Mouse (Mus musculus) kidney, adult 2 months (tissue): ENCODE measurements around the gene Tbx1. TPM values are rescaled to one million over a fixed set of nuclear protein-coding genes. Genes with fewer than 3 reads are reported as not detected.

Experiments used
- DNase-seq: peaks from one replicate; pipeline ENCODE4 v3.0.0; 2021
- H3K27ac ChIP-seq: fragments of 200-500 bp; 2 replicates; pipeline ENCODE4 v1.5.1; 2012; ENCODE audit warnings: low read depth, low read length, control low read depth, inconsistent platforms; ENCODE audit not compliant: insufficient read depth
- H3K27me3 ChIP-seq: fragments of 200-500 bp; replicated peaks from 2 replicates; pipeline ENCODE4 v1.6.1; 2012; ENCODE audit warnings: mild to moderate bottlenecking, moderate library complexity, low read length, inconsistent platforms; ENCODE audit not compliant: control insufficient read depth, insufficient read depth
- H3K36me3 ChIP-seq: fragments of 200-500 bp; 2 replicates; pipeline ENCODE4 v1.6.1; 2012; ENCODE audit warnings: mild to moderate bottlenecking, moderate library complexity, low read length, inconsistent platforms; ENCODE audit not compliant: control insufficient read depth, insufficient read depth
- H3K4me1 ChIP-seq: fragments of 200-500 bp; 2 replicates; pipeline ENCODE4 v1.6.1; 2011; ENCODE audit warnings: low read length; ENCODE audit not compliant: control insufficient read depth, insufficient read depth
- H3K4me3 ChIP-seq: fragments of 200-500 bp; 2 replicates; pipeline ENCODE4 v1.5.1; 2011; ENCODE audit warnings: mild to moderate bottlenecking, low read depth, low read length, control low read depth; ENCODE audit not compliant: insufficient read depth
- CTCF ChIP-seq: fragments of 200-500 bp; conservative IDR thresholded peaks from 2 replicates; pipeline ENCODE4 v1.5.1; 2011; ENCODE audit warnings: low read depth, mild to moderate bottlenecking, control low read depth, low read length, moderate library complexity, mixed read lengths; ENCODE audit not compliant: insufficient read depth, insufficient read length
- POLR2A ChIP-seq: fragments of 200-500 bp; IDR thresholded peaks from one replicate; pipeline ENCODE4 v1.6.1; 2011; ENCODE audit warnings: low read depth, low read length, control low read depth
- WGBS: fragments of 180-500 bp; shearing (Covaris S2); methylation state at CpG from one replicate; pipeline ENCODE4 v1.1.7; 2018; 5-methylcytosine and 5-hydroxymethylcytosine counted together
- polyA plus RNA-seq: library from polyadenylated mRNA; depleted of rRNA; stranded (reverse); fragments of >200 nt; gene quantifications from 2 replicates; pipeline ENCODE4 v1.2.3, GENCODE M21; 2012

Tbx1 gene
- polyA plus RNA-seq, 1 experiment, result 1.7 TPM

DNA sequence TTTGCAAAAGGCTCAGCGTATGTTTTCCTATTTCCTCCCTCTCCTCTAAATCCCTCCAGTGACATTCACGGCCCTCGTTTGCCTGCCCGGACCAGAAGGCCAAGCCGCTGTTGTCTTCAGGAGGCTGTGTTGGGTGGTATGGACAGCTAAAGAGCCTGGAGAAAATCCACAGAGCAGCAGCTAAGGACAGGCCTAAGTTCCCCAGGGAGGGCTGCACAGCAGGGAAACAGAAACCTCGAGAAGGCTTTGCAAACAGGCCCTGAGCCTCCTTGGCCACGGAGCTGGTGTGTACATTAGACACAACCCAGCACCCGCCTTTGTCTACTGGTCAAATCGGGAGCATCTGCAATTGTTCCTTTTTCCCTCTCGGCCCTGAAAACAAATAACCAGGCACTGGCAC is 4.8 kb downstream of the Tbx1 start:
- DNase-seq, result no peak
- TF ChIP-seq POLR2A, result no peak
- no peak for TF ChIP-seq CTCF
- Histone ChIP-seq H3K36me3 (no peaks in the 10 kb centered on the region), H3K4me3 (no peak overlapping the region), H3K27ac (no peak overlapping the region), H3K27me3 (peaks cover 10% of the 10 kb centered on the region), H3K4me1 (no peaks in the 10 kb centered on the region)
- 64% methylated on average over 10 of the region's 10 CpGs for WGBS

GRCm38 (mm10) chr16:18584901-18585510 is 5.5 kb downstream of the Tbx1 start:
- WGBS, result 74% methylated on average over 10 of the region's 10 CpGs
- Histone ChIP-seq H3K4me1 (no peaks in the 10 kb centered on the region), H3K4me3 (no peak overlapping the region), H3K27me3 (peaks cover 10% of the 10 kb centered on the region), H3K27ac (no peak overlapping the region), H3K36me3 (no peaks in the 10 kb centered on the region)
- no peak for TF ChIP-seq CTCF
- TF ChIP-seq POLR2A, result no peak
- DNase-seq, result no peak

- DNase-seq, result no peak
- TF ChIP-seq POLR2A (no peak), CTCF (no peak)
- H3K27me3 ChIP-seq, result peaks cover 10% of the 10 kb centered on the region
- no peak overlapping the region for H3K27ac ChIP-seq
- WGBS, result 69% methylated on average over 10 of the region's 10 CpGs
- no peaks in the 10 kb centered on the region for H3K36me3 ChIP-seq
- no peak overlapping the region for H3K4me3 ChIP-seq
- H3K4me1 ChIP-seq, result no peaks in the 10 kb centered on the region
These were observed 6.7 kb downstream of the Tbx1 start for GRCm38 (mm10) chr16:18583673-18584357.

DNA sequence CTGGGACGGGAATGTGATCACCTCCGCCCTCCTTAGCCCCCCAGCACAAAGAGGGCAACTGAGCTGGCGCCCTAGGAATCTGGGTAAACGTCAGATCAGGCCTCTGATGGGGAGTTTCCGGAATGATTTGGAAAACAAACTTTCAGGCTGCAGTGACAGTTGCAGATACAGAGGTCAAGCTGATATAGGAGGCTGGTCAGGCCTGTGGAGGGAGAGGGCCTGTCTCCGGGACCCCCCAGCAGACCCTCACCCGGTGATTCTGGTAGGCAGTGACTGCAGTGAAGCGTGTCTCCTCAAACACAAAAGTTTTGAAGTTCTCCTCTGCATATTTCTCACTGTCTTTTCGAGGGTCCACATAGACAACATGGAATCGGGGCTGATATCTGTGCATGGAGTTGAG is 7.3 kb downstream of the Tbx1 start:
- 67% methylated on average over 10 of the region's 10 CpGs for WGBS
- no peak for DNase-seq
- H3K4me1 ChIP-seq, result no peaks in the 10 kb centered on the region
- no peak overlapping the region for H3K27ac ChIP-seq
- no peak overlapping the region for H3K4me3 ChIP-seq
- no peak for TF ChIP-seq CTCF
- TF ChIP-seq POLR2A, result no peak
- peaks cover 10% of the 10 kb centered on the region for H3K27me3 ChIP-seq
- H3K36me3 ChIP-seq, result no peaks in the 10 kb centered on the region

DNA sequence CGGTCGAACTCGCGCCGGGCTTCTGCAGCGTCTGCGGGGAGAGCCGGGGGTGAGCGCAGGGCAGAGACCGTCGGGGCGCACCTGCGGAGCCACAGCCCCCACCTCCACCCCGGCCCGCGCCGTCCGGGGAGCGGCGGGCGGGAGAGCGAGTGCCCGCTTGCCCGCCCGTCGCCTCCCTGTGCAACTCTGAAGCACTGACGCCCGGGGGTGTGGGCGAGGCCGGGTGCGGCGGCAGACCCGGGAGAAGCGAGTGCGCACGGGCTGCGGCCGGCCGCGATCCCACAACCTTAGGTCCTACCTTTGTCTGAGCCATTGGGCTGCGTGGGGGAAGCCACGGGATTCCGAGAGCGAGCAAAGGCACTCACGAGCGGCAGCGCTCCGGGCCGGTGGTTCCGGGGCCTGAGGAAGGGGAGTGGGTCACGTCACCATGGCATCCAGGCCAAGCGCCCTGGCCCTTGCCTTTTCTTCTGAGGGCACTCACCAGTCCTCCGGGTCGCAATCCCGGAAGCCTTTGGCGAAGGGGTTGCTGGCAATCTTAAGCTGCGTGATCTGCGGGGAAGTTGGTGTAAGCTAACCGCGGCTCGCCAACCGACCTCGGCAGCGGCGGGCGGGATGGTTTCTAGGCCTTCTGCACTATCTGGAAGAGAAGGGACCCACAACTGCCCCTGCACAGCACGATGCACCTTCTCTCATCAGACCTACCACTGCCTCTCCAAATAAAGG is 7.9 kb downstream of the Tbx1 start:
- no peaks in the 10 kb centered on the region for H3K36me3 ChIP-seq
- WGBS, result 10% methylated on average over 67 of the region's 67 CpGs
- H3K4me1 ChIP-seq, result no peaks in the 10 kb centered on the region
- DNase-seq, result no peak
- H3K4me3 ChIP-seq, result peak overlapping the region; percentile 36; the same call in 1 of the 2 replicates
- H3K27ac ChIP-seq, result no peak overlapping the region
- TF ChIP-seq POLR2A, result no peak
- H3K27me3 ChIP-seq, result peaks cover 10% of the 10 kb centered on the region

DNA sequence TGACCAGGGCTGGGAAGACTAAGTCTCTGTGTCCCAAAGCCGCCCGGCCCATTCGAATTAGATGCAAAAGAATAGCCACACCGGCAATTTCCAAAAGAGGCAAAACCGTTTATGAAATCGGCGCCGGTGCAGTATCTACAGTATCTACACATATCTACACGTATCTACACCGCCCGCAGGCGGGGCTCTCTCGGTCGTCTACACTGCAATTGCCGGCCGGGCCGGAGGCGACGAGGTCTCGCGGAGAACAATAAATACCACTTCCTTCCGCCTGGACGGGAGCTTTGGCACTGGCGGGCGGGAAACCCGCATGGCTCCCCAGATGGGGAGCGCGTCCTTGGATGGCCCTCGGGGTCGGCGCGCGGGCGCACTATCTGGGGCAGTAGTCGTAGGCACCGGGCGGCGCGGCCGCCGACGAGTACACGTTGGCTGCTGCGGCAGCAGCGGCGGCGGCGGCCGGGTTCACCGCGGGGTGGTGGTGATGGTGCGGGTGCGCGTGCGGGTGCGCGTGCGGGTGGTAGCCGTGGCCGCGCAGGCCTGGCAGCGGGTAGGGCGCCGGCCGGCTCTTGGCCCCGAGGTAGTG is 8.8 kb downstream of the Tbx1 start:
- TF ChIP-seq CTCF, result no peak
- TF ChIP-seq POLR2A, result no peak
- 2% methylated on average over 65 of the region's 66 CpGs for WGBS
- no peaks in the 10 kb centered on the region for H3K36me3 ChIP-seq
- no peaks in the 10 kb centered on the region for H3K4me1 ChIP-seq
- H3K27me3 ChIP-seq, result peaks cover 10% of the 10 kb centered on the region
- peak overlapping the region; percentile 36 for H3K4me3 ChIP-seq
- H3K27ac ChIP-seq, result no peak overlapping the region
- DNase-seq, result peak; percentile 15

- DNase-seq, result no peak
- Histone ChIP-seq H3K4me1 (no peaks in the 10 kb centered on the region), H3K27me3 (peaks cover 10% of the 10 kb centered on the region), H3K4me3 (no peak overlapping the region), H3K36me3 (no peaks in the 10 kb centered on the region), H3K27ac (no peak overlapping the region)
- no peak for TF ChIP-seq POLR2A
- TF ChIP-seq CTCF, result no peak
- 21% methylated on average over 21 of the region's 21 CpGs for WGBS
These were observed 9.3 kb downstream of the Tbx1 start for GRCm38 (mm10) chr16:18581050-18581622.
